Mouse (Mus musculus) hindbrain, embryonic 12.5 days (tissue): ENCODE results near the gene Commd4. TPM values are rescaled to one million over a fixed set of nuclear protein-coding genes. Genes with fewer than 3 reads are reported as not detected.
"Not testable (repeated sequence)": the region's sequence is repeated elsewhere in the genome, so short reads cannot be mapped to it uniquely, and the experiment has no call there.

Experiments
- ATAC-seq: fragments of 200-750 bp; cut with Nextera tagmentation; 2 replicates; pipeline ENCODE4 v1.8.0; 2017; ENCODE audit warnings: moderate TSS enrichment; ENCODE audit not compliant: low FRiP score
- H3K27ac ChIP-seq: fragments of 300-500 bp; sonication (generic); 2 replicates; pipeline ENCODE4 v1.5.1; 2016; ENCODE audit warnings: mild to moderate bottlenecking
- H3K27me3 ChIP-seq: fragments of 300-500 bp; sonication (generic); 2 replicates; pipeline ENCODE4 v1.6.1; 2016; ENCODE audit warnings: mild to moderate bottlenecking
- H3K36me3 ChIP-seq: fragments of 300-500 bp; sonication (generic); 2 replicates; pipeline ENCODE4 v1.6.1; 2016; ENCODE audit warnings: mild to moderate bottlenecking
- H3K4me1 ChIP-seq: fragments of 300-500 bp; sonication (generic); 2 replicates; pipeline ENCODE4 v1.6.1; 2016
- H3K4me2 ChIP-seq: fragments of 300-500 bp; sonication (generic); replicated peaks from 2 replicates; pipeline ENCODE4 v1.6.1; 2016; ENCODE audit warnings: mild to moderate bottlenecking
- H3K4me3 ChIP-seq: fragments of 300-500 bp; sonication (generic); 2 replicates; pipeline ENCODE4 v1.5.1; 2016; ENCODE audit warnings: mild to moderate bottlenecking
- H3K9ac ChIP-seq: fragments of 300-500 bp; sonication (generic); 2 replicates; pipeline ENCODE4 v1.6.1; 2016; ENCODE audit warnings: mild to moderate bottlenecking, moderate library complexity
- H3K9me3 ChIP-seq: fragments of 300-500 bp; sonication (generic); replicated peaks from 2 replicates; pipeline ENCODE4 v1.6.1; 2016; ENCODE audit warnings: mild to moderate bottlenecking
- WGBS: fragments of 180-500 bp; shearing (Covaris S2); methylation state at CpG from one replicate; pipeline ENCODE4 v1.1.7; 2016; 5-methylcytosine and 5-hydroxymethylcytosine counted together
- polyA plus RNA-seq: library from polyadenylated mRNA; unstranded; fragments of >200 nt; fragmentation: Nextera tagmentation; extraction: Ambion mirVana; gene quantifications from 2 replicates; pipeline ENCODE4 v1.2.1, GENCODE M21; 2016

Commd4 gene
- polyA plus RNA-seq = 108 and 122 TPM in 2 replicates

DNA sequence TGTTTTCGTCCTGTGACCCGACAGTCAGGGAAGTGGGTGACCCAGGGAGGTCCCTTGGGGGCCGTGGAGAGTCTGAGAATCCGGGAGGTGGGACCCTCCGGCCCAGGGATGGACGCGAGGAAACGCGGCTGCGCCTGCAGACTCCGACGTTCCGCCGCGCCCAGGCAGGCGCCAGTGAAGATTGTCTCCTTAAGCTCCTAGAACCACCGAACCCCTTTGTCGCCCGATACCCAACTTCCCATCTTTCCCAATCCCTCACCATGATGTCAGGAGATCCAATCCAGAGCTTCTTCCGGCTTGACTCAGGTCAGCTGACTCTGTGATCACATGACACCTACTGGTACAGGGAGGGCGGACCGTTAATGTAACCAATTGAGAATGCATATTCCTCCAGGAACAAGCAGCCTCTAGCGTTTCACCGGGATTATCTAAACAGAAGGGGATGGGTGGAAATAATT, at the start of gene Commd4:
Gene Commd4, minus strand, starts transcription at position 319 of the 458 bp plus-strand sequence.
- WGBS = under 1% methylated on average over 24 of the region's 24 CpGs
- Histone ChIP-seq H3K4me1 (peaks cover 12% of the 10 kb centered on the region), H3K4me2 (peak within 1 kb of the TSS; percentile 93), H3K9ac (peak within 1 kb of the TSS; percentile 82), H3K27ac (peak within 1 kb of the TSS; percentile 62), H3K36me3 (peaks cover 19% of the 10 kb centered on the region), H3K9me3 (no peaks in the 10 kb centered on the region), H3K27me3 (0 out of 2 replicates have a peak, but pooled peaks cover 1% of the 10 kb centered on the region), H3K4me3 (peak within 1 kb of the TSS; percentile 78)
- peak; percentile 87 for ATAC-seq

DNA sequence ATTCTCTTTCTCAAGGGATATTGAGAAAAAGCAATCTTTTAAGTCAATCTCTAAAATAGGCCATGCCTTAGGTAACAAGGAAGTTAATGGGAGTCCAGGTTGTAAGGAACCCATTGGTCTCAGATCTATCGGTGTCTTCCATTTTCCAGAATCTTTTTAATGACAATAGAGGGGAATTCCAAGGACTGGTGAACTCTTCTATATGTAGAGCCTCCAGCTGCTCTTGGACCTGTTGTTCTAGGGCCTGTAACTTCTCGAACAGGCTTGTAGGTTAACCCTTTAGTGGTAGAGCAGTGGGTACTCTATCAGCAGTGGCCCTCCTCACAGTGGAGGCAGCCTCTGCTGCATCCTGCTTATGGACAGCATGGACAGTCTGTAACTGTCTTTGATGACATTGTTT, 48.8 kb upstream of the Commd4 start:
- Histone ChIP-seq H3K9ac (no peak overlapping the region), H3K4me1 (no peaks in the 10 kb centered on the region), H3K27me3 (no peaks in the 10 kb centered on the region), H3K4me2 (no peak overlapping the region), H3K27ac (no peak overlapping the region), H3K9me3 (no peaks in the 10 kb centered on the region), H3K36me3 (no peaks in the 10 kb centered on the region), H3K4me3 (no peak overlapping the region)
- no peak for ATAC-seq
- WGBS = 61% methylated on average over 2 of the region's 2 CpGs

DNA sequence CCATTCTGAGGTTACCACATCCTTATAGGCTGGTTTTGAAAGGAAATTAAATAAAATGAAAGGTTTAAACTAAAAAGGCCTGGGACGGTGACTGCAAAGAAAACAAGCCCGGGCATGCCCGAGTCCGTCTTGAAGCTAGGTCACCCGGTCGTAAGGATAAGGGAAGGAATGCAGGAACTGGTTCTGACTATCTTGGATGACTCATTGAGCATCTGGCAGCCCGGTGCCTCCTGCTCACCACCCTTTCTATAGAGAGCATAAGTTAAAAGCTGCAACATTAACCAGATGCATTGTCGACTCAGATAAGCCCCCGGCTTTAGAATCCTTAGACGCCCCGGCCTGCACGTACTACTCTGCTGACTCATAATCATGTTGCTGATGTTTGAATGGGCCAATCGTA, 45.4 kb upstream of the Commd4 start:
- not testable (repeated sequence) for ATAC-seq, H3K4me2 ChIP-seq, H3K36me3 ChIP-seq, H3K4me1 ChIP-seq, H3K4me3 ChIP-seq, H3K9ac ChIP-seq, H3K9me3 ChIP-seq, H3K27ac ChIP-seq, H3K27me3 ChIP-seq
- WGBS = 86% methylated on average over 13 of the region's 13 CpGs

DNA sequence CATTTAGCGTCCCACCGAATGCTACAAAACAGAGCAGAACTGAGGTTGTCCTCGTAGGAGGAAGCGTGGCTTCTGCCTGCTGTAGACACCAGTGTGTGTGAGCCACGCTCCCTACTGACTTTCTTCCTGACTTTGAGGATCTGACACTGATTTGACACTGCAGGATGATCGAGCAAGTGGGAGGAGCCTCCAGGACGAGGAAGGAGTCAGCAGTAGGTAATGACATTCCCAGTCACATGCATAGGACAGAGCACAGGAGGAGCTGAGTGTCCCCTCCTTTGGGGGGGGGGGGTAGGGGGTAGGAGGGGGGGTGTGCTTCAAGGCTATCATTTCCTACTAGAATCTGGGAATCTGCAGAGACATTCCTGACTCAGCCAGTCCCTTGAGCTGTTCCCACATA, 44.9 kb upstream of the Commd4 start:
- 79% methylated on average over 7 of the region's 7 CpGs for WGBS
- no peaks in the 10 kb centered on the region for H3K9me3 ChIP-seq
- H3K4me2 ChIP-seq = no peak overlapping the region
- no peaks in the 10 kb centered on the region for H3K4me1 ChIP-seq
- no peak for ATAC-seq
- H3K9ac ChIP-seq = no peak overlapping the region
- H3K27ac ChIP-seq = no peak overlapping the region
- H3K27me3 ChIP-seq = no peaks in the 10 kb centered on the region
- no peaks in the 10 kb centered on the region for H3K36me3 ChIP-seq
- H3K4me3 ChIP-seq = no peak overlapping the region

DNA sequence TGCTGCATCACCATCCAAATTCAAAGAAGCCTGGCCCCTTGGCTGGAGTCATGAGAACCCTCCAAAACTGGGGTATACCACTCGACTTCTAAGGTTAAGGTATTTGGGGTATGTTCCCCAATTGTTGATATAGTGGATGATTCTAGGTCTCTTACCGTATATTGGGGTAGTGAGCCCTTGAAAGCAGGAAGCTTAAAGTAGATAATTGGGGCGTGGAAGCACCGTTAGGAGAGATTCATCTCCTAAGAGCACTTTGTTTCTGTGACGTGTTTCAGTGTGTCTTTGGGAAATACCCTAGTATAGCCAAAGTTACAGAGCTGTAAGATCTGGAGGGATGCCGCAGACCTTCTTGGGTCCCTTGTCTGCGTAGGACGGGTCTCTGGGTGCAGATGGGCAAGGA, 39.3 kb upstream of the Commd4 start:
- Histone ChIP-seq H3K27me3 (no peaks in the 10 kb centered on the region), H3K9me3 (no peaks in the 10 kb centered on the region), H3K36me3 (no peaks in the 10 kb centered on the region), H3K4me2 (no peak overlapping the region), H3K4me1 (no peaks in the 10 kb centered on the region), H3K27ac (no peak overlapping the region), H3K9ac (no peak overlapping the region), H3K4me3 (no peak overlapping the region)
- WGBS = 69% methylated on average over 8 of the region's 8 CpGs
- no peak for ATAC-seq

DNA sequence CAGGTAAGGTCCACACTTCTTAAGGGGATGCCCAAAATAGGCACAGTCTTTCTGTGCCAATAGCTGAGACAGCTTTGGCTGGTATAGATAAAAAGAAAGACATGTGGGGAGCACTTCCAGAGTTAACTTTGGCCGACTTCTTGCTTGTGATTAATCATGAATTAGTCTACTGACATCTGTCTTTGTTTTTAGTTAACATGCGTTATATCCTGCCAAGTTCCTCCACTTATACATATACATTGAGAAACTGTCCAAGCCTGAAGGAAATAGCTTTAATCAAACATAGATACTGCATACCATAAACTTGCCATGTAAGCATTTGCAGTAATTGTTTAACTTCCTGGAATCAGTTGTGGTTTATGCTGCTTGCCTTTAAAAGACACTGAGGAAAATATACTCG, 38.6 kb upstream of the Commd4 start:
- Histone ChIP-seq H3K4me3 (no peak overlapping the region), H3K27ac (no peak overlapping the region), H3K27me3 (no peaks in the 10 kb centered on the region), H3K4me1 (no peaks in the 10 kb centered on the region), H3K36me3 (no peaks in the 10 kb centered on the region), H3K9ac (no peak overlapping the region), H3K4me2 (no peak overlapping the region), H3K9me3 (no peaks in the 10 kb centered on the region)
- 75% methylated on average over 3 of the region's 3 CpGs for WGBS
- ATAC-seq = no peak

DNA sequence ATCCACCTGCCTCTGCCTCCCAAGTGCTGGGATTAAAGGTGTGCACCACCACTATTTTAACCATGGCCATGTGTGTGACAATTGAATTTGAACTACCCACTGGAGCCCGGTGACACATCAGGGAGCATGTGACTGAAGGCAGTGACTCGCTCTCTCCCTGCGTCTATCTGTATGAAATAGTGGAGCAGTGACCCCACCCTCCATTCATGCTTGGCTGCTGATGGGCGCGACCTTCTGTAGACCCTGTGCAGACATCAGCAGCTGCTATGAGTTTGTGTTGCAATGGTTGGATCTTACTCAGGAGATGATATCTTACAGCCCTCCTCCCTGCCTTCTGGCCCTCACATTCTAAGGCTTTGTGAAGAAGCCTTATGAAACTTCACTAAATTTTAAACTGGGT, 10.3 kb upstream of the Commd4 start:
- Histone ChIP-seq H3K4me3 (no peak overlapping the region), H3K36me3 (no peaks in the 10 kb centered on the region), H3K27ac (no peak overlapping the region), H3K9ac (no peak overlapping the region), H3K9me3 (no peaks in the 10 kb centered on the region), H3K4me1 (no peaks in the 10 kb centered on the region), H3K27me3 (no peaks in the 10 kb centered on the region), H3K4me2 (no peak overlapping the region)
- no peak for ATAC-seq
- 86% methylated on average over 5 of the region's 5 CpGs for WGBS

DNA sequence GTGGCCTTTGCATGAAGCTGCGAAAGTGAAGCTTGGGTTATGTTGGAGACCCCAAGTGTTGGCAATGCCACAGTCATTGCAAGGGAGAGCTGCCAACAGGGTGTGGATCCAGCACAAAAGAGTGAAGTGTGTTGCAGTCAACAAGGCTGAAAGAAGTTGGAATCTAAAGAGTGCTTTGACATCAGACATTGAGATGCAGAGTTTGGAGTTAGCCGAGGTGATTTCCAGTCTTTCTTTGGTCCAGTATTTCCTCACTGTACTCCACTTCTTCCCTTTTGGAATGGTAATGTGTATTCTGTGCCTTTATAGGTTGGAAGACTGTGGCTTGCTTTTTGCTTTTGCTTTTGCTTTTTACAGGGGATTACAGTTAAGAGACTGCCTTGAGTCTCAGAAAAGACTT, 8.0 kb upstream of the Commd4 start:
- Histone ChIP-seq H3K9me3 (no peaks in the 10 kb centered on the region), H3K36me3 (no peaks in the 10 kb centered on the region), H3K4me3 (no peak overlapping the region), H3K27me3 (0 out of 2 replicates have a peak, but pooled peaks cover 2% of the 10 kb centered on the region), H3K9ac (no peak overlapping the region), H3K27ac (no peak overlapping the region), H3K4me2 (no peak overlapping the region), H3K4me1 (no peaks in the 10 kb centered on the region)
- WGBS = 86% methylated on average over 2 of the region's 2 CpGs
- ATAC-seq = no peak

DNA sequence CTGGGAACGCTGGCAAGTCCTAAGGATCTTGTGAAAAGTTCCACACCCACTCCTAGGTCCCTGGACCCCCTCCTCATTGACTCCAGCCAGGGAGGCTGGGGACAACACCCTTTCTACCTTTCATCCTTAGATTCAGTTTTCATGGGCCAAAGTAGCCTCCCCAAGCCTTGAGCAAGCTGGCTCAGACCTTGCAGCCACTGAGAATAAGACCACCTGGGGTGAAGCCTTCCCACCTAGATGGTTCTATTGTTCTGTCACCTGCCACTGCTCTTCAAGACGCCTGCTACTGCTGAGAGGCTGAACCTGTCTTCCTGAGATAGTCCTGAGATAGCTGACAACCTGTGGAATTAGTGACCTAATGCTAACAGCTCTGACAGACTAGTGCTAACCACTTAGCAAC, 5.0 kb upstream of the Commd4 start:
- H3K9me3 ChIP-seq = no peaks in the 10 kb centered on the region
- WGBS = 44% methylated on average over 2 of the region's 2 CpGs

DNA sequence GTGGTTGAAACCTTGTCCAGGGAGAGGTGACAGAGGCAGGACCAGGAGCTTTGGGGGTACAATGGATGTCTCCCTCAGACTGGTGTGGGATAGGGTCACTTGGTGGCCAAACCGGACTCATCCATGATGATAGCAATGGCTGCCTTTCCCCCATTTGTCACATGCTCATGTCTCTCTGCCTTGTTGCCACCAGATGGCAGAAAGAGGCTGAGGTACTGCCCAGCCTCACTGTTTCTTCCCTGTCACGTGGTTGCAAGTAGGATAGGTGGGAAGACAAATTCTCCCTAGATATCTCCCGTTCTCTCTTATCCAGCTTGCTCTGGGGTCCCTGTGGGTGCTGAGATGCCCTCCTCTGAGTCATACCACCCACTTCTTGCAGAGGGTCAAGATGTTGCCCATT, 4.4 kb upstream of the Commd4 start:
- Histone ChIP-seq H3K36me3 (no peaks in the 10 kb centered on the region), H3K27ac (no peak overlapping the region), H3K9me3 (no peaks in the 10 kb centered on the region), H3K4me3 (no peak overlapping the region), H3K9ac (no peak overlapping the region), H3K27me3 (0 out of 2 replicates have a peak, but pooled peaks cover 2% of the 10 kb centered on the region), H3K4me1 (peaks cover 3% of the 10 kb centered on the region), H3K4me2 (no peak overlapping the region)
- no peak for ATAC-seq
- 16% methylated on average over 3 of the region's 3 CpGs for WGBS

More for the DNA sequence above, 5.0 kb upstream of the Commd4 start:
- H3K4me3 ChIP-seq = no peak overlapping the region
- 0 out of 2 replicates have a peak, but pooled peaks cover 2% of the 10 kb centered on the region for H3K27me3 ChIP-seq
- H3K27ac ChIP-seq = no peak overlapping the region
- no peak overlapping the region for H3K4me2 ChIP-seq
- ATAC-seq = no peak
- H3K4me1 ChIP-seq = no peaks in the 10 kb centered on the region
- no peaks in the 10 kb centered on the region for H3K36me3 ChIP-seq
- no peak overlapping the region for H3K9ac ChIP-seq

DNA sequence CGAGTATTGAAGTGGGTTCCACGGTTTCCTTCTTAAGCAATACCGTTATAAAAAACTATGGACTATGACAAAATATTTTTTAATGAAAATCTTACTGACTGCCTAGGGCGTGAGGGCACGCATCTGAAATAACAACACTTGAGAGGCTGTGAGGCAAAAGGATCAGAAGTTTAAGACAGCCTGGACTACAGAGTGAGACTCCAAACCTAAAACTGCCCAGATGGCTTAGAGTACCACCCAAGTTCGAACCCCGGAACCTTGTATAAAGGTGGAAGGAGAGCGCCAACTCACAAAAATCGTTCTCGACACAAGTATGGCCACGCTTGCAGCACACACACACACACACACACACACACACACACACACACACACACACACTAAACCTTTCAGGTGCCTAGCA, 375 bp upstream of the Commd4 start:
- ATAC-seq = peak; percentile 35
- H3K4me2 ChIP-seq = peak overlapping the region; percentile 93
- H3K27ac ChIP-seq = no peak overlapping the region; the same call in 1 of the 2 replicates
- 36% methylated on average over 11 of the region's 11 CpGs for WGBS
- peak overlapping the region; percentile 78 for H3K4me3 ChIP-seq
- peaks cover 19% of the 10 kb centered on the region for H3K36me3 ChIP-seq
- peak overlapping the region; percentile 39; the same call in 1 of the 2 replicates for H3K9ac ChIP-seq
- no peaks in the 10 kb centered on the region for H3K9me3 ChIP-seq
- H3K27me3 ChIP-seq = 0 out of 2 replicates have a peak, but pooled peaks cover 2% of the 10 kb centered on the region
- peaks cover 12% of the 10 kb centered on the region for H3K4me1 ChIP-seq

DNA sequence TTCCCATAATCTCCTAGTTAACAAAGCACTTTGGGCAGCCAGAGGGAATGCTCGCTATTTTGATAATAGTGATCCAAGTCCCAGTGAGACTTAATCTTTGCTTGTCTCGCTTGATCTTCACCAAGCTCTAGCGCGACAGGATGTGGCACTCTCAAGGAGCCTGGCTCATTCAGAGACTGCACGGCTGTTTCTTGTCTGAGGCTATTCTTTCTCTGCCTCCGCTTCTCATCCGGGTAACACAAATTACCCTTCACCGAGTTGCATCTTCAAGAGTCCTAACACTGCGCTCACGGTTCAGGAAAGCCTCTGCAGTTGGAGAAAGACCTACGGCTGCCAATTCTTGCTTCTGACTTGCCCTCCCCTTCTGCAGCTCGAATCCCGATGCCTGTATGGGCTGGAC, 632 bp downstream of the Commd4 start:
- Histone ChIP-seq H3K4me1 (peaks cover 12% of the 10 kb centered on the region), H3K9me3 (no peaks in the 10 kb centered on the region), H3K4me2 (peak overlapping the region; percentile 93), H3K36me3 (peaks cover 19% of the 10 kb centered on the region), H3K27ac (peak overlapping the region; percentile 62), H3K4me3 (peak overlapping the region; percentile 78), H3K9ac (peak overlapping the region; percentile 82), H3K27me3 (no peaks in the 10 kb centered on the region)
- 35% methylated on average over 13 of the region's 13 CpGs for WGBS
- 0 out of 2 replicates have a peak, but pooled peaks have one; percentile 1 for ATAC-seq

DNA sequence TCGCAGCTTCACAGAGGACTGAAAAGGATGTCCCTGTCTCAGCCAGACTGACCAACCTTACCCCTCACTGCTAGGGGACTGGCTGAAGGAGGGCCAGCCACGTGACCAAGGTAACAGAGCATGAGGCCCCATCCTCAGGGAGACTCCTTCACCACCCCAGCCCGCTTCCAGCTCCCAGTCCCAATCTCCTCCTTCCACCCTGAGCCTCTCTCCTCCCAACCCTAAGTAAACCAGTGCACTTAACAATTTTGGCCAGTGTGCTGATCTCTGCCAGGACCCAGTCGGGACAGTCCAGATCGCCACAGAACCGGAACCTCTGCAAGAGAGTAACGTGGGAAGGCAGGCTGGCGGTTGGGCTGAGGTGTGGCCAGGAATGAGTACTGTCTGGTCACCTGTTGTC, 1.3 kb downstream of the Commd4 start:
- no peak for ATAC-seq
- H3K27ac ChIP-seq = no peak overlapping the region
- H3K4me1 ChIP-seq = peaks cover 12% of the 10 kb centered on the region
- peaks cover 19% of the 10 kb centered on the region for H3K36me3 ChIP-seq
- H3K9ac ChIP-seq = peak overlapping the region; percentile 82; the same call in 1 of the 2 replicates
- H3K4me3 ChIP-seq = 0 out of 2 replicates have a peak overlapping the region, but pooled peaks have one; percentile 78
- no peaks in the 10 kb centered on the region for H3K9me3 ChIP-seq
- H3K4me2 ChIP-seq = peak overlapping the region; percentile 93
- 91% methylated on average over 8 of the region's 8 CpGs for WGBS
- H3K27me3 ChIP-seq = no peaks in the 10 kb centered on the region
